Mouse (Mus musculus): ENCODE results near the gene 2010111I01Rik. TPM values are rescaled to one million over a fixed set of nuclear protein-coding genes. Genes with fewer than 3 reads are reported as not detected.

Gene 2010111I01Rik
- total and polyA plus RNA-seq, 3 experiments: 13.3 to 19.8 (median 14.4) TPM

DNA sequence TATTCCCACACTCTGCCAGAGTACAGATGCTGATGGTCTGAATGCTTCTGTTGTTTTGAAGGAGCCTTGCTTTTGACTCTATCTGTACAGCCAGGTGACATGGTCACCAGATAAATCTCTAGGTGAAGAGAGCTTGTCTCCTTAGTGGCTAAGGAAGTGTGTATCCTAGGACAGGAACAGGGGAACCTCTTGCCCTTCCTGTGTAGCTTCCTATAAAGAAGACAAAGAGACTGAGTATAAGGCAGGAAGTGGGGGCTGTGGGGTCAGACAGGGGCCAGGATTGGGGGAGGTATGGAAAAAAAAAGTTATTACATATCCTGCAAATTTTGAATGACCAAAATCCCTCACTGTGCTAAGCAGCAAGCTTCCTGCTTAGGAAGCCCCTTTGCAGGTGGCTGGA, 13.4 kb downstream of the 2010111I01Rik start:
- Histone ChIP-seq H3K36me3 (replicated peaks in 1 of 2; ENCODE audit: control insufficient read depth in 1 of 2, insufficient read depth in 1 of 2, low read length in 1 of 2) (no peaks in the 10 kb centered on the region), H3K27ac (ENCODE audit: insufficient read depth, low read depth) (no peak overlapping the region), H3K4me2 (ENCODE audit: insufficient read depth, low read depth, poor library complexity, severe bottlenecking) (no peak overlapping the region), H3K9ac (ENCODE audit: insufficient read depth, low read depth) (no peak overlapping the region), H3K27me3 (replicated peaks) (no peaks in the 10 kb centered on the region), H3K9me3 (replicated peaks; ENCODE audit: low read length) (no peaks in the 10 kb centered on the region), H3K4me3 (replicated peaks in 1 of 3; ENCODE audit: low read depth in 2 of 3, low read length in 2 of 3, poor library complexity in 1 of 3) (no peak overlapping the region), H3K79me2 (replicated peaks; ENCODE audit: control insufficient read depth, extremely low read depth, insufficient read depth, poor library complexity, severe bottlenecking) (peaks cover 3% of the 10 kb centered on the region; the same call in 1 of the 2 replicates), H3K4me1 (ENCODE audit: control insufficient read depth in 1 of 2, insufficient read depth in 2 of 2) (no peaks in the 10 kb centered on the region)
- no peak for DNase-seq (ENCODE audit: extremely low read depth)
- TF ChIP-seq EP300 (IDR thresholded peaks at IDR 0.05; ENCODE audit: low read length): no peak
- no peak for TF ChIP-seq ZMIZ1 (IDR thresholded peaks at IDR 0.05; ENCODE audit: low read depth, low read length)
- no peak for TF ChIP-seq MYC (IDR thresholded peaks at IDR 0.05; ENCODE audit: low read depth, low read length)
- TF ChIP-seq RAD21 (IDR thresholded peaks at IDR 0.05; ENCODE audit: low read depth, low read length): no peak
- TF ChIP-seq MAZ (IDR thresholded peaks at IDR 0.05; ENCODE audit: low read depth, low read length): no peak
- no peak for TF ChIP-seq MEF2A (IDR thresholded peaks at IDR 0.05; ENCODE audit: borderline replicate concordance, low read depth, low read length)
- no peak for TF ChIP-seq ETS1 (conservative IDR thresholded peaks at IDR 0.05; ENCODE audit: low read depth, low read length)
- in situ Hi-C loops (cut with MboI; ENCODE audit: low pct_ligation_motif_present, low pct_unique_long_range_greater_than_20kb, low sequenced_read_pairs) (no loop called here), dilution Hi-C loops (cut with MboI; ENCODE audit: extremely low pct_ligation_motif_present, extremely low pct_unique_long_range_greater_than_20kb, low sequenced_read_pairs) (no loop called here)

DNA sequence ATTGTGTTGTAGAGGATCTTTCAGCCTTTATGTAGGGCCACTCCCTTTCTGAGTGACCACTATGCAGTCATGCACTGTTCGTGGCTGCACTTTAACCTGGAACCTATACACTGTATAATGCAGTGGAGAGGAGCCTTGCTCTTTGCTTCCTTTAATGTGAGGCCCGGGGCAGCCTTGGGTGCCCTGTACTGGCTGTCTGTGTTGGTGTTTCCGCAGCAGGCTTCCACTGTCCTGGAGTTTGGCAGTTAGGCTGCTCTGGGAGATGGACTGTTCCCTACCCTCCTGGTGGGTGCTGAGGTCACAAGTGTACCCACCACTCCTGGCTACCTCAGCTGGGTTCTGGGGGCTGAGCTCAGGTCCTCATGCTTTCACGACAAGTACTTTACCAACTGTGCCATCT, 14.1 kb downstream of the 2010111I01Rik start:
- DNase-seq (ENCODE audit: extremely low read depth): no peak
- Histone ChIP-seq H3K9me3 (replicated peaks; ENCODE audit: low read length) (no peaks in the 10 kb centered on the region), H3K27ac (ENCODE audit: insufficient read depth, low read depth) (no peak overlapping the region), H3K4me3 (replicated peaks in 1 of 3; ENCODE audit: low read depth in 2 of 3, low read length in 2 of 3, poor library complexity in 1 of 3) (no peak overlapping the region), H3K4me2 (ENCODE audit: insufficient read depth, low read depth, poor library complexity, severe bottlenecking) (no peak overlapping the region), H3K36me3 (replicated peaks in 1 of 2; ENCODE audit: control insufficient read depth in 1 of 2, insufficient read depth in 1 of 2, low read length in 1 of 2) (no peaks in the 10 kb centered on the region), H3K79me2 (replicated peaks; ENCODE audit: control insufficient read depth, extremely low read depth, insufficient read depth, poor library complexity, severe bottlenecking) (peaks cover 3% of the 10 kb centered on the region; the same call in 1 of the 2 replicates), H3K9ac (ENCODE audit: insufficient read depth, low read depth) (no peak overlapping the region), H3K4me1 (ENCODE audit: control insufficient read depth in 1 of 2, insufficient read depth in 2 of 2) (no peaks in the 10 kb centered on the region), H3K27me3 (replicated peaks) (no peaks in the 10 kb centered on the region)
- no peak for TF ChIP-seq POLR2A (IDR thresholded peaks at IDR 0.05; ENCODE audit: low read depth, low read length)
- dilution Hi-C loops (cut with MboI; ENCODE audit: extremely low pct_ligation_motif_present, extremely low pct_unique_long_range_greater_than_20kb, low sequenced_read_pairs) (no loop called here), in situ Hi-C loops (cut with MboI; ENCODE audit: low pct_ligation_motif_present, low pct_unique_long_range_greater_than_20kb, low sequenced_read_pairs) (no loop called here)

DNA sequence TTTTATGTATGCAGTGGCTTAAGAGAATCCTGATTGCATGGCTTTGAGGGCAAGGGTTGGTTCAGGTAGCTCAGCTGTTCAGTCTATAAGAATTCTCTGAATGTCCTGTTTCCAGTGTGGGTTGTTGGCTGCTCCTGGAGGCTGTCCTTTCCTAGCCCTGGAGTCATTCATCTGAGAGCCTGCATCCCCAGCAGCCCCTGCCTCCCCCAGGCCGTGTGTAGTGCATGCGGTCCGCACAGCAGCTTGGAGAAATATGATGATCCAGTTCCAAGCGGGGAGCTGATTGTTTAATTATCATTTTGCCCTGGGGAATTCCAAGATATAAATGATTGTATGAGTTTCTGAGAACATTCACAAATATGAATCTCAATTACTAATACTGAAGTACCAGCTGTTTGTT, 14.5 kb downstream of the 2010111I01Rik start:
- H3K4me3 ChIP-seq (replicated peaks in 1 of 3; ENCODE audit: low read depth in 2 of 3, low read length in 2 of 3, poor library complexity in 1 of 3): no peak overlapping the region

More for the DNA sequence above, 14.5 kb downstream of the 2010111I01Rik start:
- Histone ChIP-seq H3K36me3 (replicated peaks in 1 of 2; ENCODE audit: control insufficient read depth in 1 of 2, insufficient read depth in 1 of 2, low read length in 1 of 2) (no peaks in the 10 kb centered on the region), H3K27ac (ENCODE audit: insufficient read depth, low read depth) (no peak overlapping the region), H3K9ac (ENCODE audit: insufficient read depth, low read depth) (no peak overlapping the region), H3K27me3 (replicated peaks) (no peaks in the 10 kb centered on the region), H3K4me2 (ENCODE audit: insufficient read depth, low read depth, poor library complexity, severe bottlenecking) (no peak overlapping the region), H3K9me3 (replicated peaks; ENCODE audit: low read length) (no peaks in the 10 kb centered on the region), H3K4me1 (ENCODE audit: control insufficient read depth in 1 of 2, insufficient read depth in 2 of 2) (no peaks in the 10 kb centered on the region), H3K79me2 (replicated peaks; ENCODE audit: control insufficient read depth, extremely low read depth, insufficient read depth, poor library complexity, severe bottlenecking) (peaks cover 3% of the 10 kb centered on the region; the same call in 1 of the 2 replicates)
- no peak for DNase-seq (ENCODE audit: extremely low read depth)
- dilution Hi-C loops (cut with MboI; ENCODE audit: extremely low pct_ligation_motif_present, extremely low pct_unique_long_range_greater_than_20kb, low sequenced_read_pairs) (no loop called here), in situ Hi-C loops (cut with MboI; ENCODE audit: low pct_ligation_motif_present, low pct_unique_long_range_greater_than_20kb, low sequenced_read_pairs) (no loop called here)
- no peak for TF ChIP-seq TCF12 (IDR thresholded peaks at IDR 0.05; ENCODE audit: low read depth, low read length)
- no peak for TF ChIP-seq JUN (IDR thresholded peaks at IDR 0.05; ENCODE audit: insufficient read depth, low read depth, low read length)
- TF ChIP-seq RAD21 (IDR thresholded peaks at IDR 0.05; ENCODE audit: low read depth, low read length): no peak
- no peak for TF ChIP-seq MYC (IDR thresholded peaks at IDR 0.05; ENCODE audit: low read depth, low read length)
- no peak for TF ChIP-seq JUND (conservative IDR thresholded peaks at IDR 0.05; ENCODE audit: low read depth, low read length)
- no peak for TF ChIP-seq SIN3A (IDR thresholded peaks at IDR 0.05; ENCODE audit: low read length)
- TF ChIP-seq MXI1 (IDR thresholded peaks at IDR 0.05; ENCODE audit: low read depth, low read length): no peak
- no peak for TF ChIP-seq ZMIZ1 (IDR thresholded peaks at IDR 0.05; ENCODE audit: low read depth, low read length)
- no peak for TF ChIP-seq USF1 (IDR thresholded peaks at IDR 0.05; ENCODE audit: low read depth, low read length)

Data from CH12.LX (cell line).